27 mouse cellular contexts compared by ENCODE assay signal in genomic region chr15:62222201-62222600, GRCm38 (mm10).
DNase-seq lines count a peak whose midpoint lies in the region; ATAC-seq lines count a peak whose summit lies in the region.
"Had no signal": no experiment of that assay in that cellular context is flagged by ENCODE, and none has a peak within 500 bp of the region (broad histone marks: within the 10 kb centered on the region; RNA-seq: fewer than 3 reads in every experiment).

No protein-coding gene starts in this region.

- H3K9me3 ChIP-seq in kidney, embryonic 14.5 days (ENCODE audit: control insufficient read depth, low read length): no peaks in the 10 kb centered on the region
- no peaks in the 10 kb centered on the region for H3K9me3 ChIP-seq in liver, embryonic 15.5 days (replicated peaks)
- H3K9me3 ChIP-seq: embryonic facial prominence, embryonic 13.5 days; forebrain, embryonic 10.5 days; heart, embryonic 15.5 days; kidney, embryonic 15.5 days; limb, embryonic 10.5 days; midbrain, embryonic 10.5 days had no signal

- 89% methylated on average over 6 of the region's 6 CpGs for WGBS in kidney, embryonic 14.5 days
- 35% methylated on average over 6 of the region's 6 CpGs for WGBS in liver, embryonic 15.5 days (ENCODE audit: insufficient replicate concordance)

- no peak overlapping the region for H3K9ac ChIP-seq in kidney, embryonic 14.5 days (ENCODE audit: low read depth, low read length)
- no peak overlapping the region for H3K9ac ChIP-seq in liver, embryonic 15.5 days
- H3K9ac ChIP-seq: embryonic facial prominence, embryonic 13.5 days; heart, embryonic 15.5 days; kidney, embryonic 15.5 days had no signal

- H3K27ac ChIP-seq in kidney, embryonic 14.5 days (ENCODE audit: low read depth, low read length): 0 out of 2 replicates have a peak overlapping the region, but pooled peaks have one; percentile 10
- H3K27ac ChIP-seq in liver, embryonic 15.5 days (replicated peaks): peak overlapping the region; percentile 82
- H3K27ac ChIP-seq: embryonic facial prominence, embryonic 13.5 days; heart, adult 2 months; heart, embryonic 15.5 days; hindbrain, postnatal 0 days; kidney, embryonic 15.5 days; limb, embryonic 10.5 days; macrophage; midbrain, embryonic 10.5 days had no signal

- intact Hi-C loops in left cerebral cortex, postnatal 10 days (cut with DNase I): no loop called here
- intact Hi-C loops in left cerebral cortex, postnatal 14 days (cut with DNase I): no loop called here

- H3K36me3 ChIP-seq in kidney, embryonic 14.5 days (ENCODE audit: control insufficient read depth, insufficient read depth, low read length): no peaks in the 10 kb centered on the region
- peaks cover 12% of the 10 kb centered on the region for H3K36me3 ChIP-seq in liver, embryonic 15.5 days (replicated peaks)
- H3K36me3 ChIP-seq: heart, embryonic 15.5 days; kidney, embryonic 15.5 days; midbrain, embryonic 10.5 days had no signal

- H3K4me1 ChIP-seq in kidney, embryonic 14.5 days (ENCODE audit: control insufficient read depth, insufficient read depth, low read length): no peaks in the 10 kb centered on the region
- peaks cover 53% of the 10 kb centered on the region for H3K4me1 ChIP-seq in liver, embryonic 15.5 days (replicated peaks)
- H3K4me1 ChIP-seq: embryonic facial prominence, embryonic 13.5 days; forebrain, embryonic 10.5 days; kidney, embryonic 15.5 days; limb, embryonic 10.5 days; midbrain, embryonic 10.5 days had no signal

- no peak for DNase-seq in kidney, postnatal 10 days
- DNase-seq in left cerebral cortex, postnatal 10 days (ENCODE audit: extremely low spot score in 1 of 2, low spot score in 2 of 2): no peak
- no peak for DNase-seq in layer of hippocampus, adult 11-12 months (ENCODE audit: low spot score)
- no peak for DNase-seq in left cerebral cortex, postnatal 14 days (ENCODE audit: low spot score in 2 of 2)
- DNase-seq: cerebellum, adult 18-20 months; cerebellum, postnatal 25 days; gastrocnemius, postnatal 14 days; heart, adult 2 months; kidney, postnatal 4 days; layer of hippocampus, adult 9-11 months; thymus, adult 18-20 months; thymus, postnatal 36 days had no signal

- no peak for ATAC-seq in kidney, embryonic 14.5 days (ENCODE audit: low FRiP score, low TSS enrichment)
- peak; percentile 30; the same call in 1 of the 2 replicates for ATAC-seq in erythroid progenitor cell, adult 5-6 weeks (replicated peaks; ENCODE audit: low FRiP score, poor library complexity, severe bottlenecking)
- ATAC-seq in liver, embryonic 15.5 days (ENCODE audit: insufficient read depth): no peak
- ATAC-seq: forebrain, embryonic 16.5 days; hindbrain, postnatal 0 days; intestine, embryonic 16.5 days; lung, postnatal 0 days; midbrain, embryonic 16.5 days had no signal

- H3K4me3 ChIP-seq in kidney, embryonic 14.5 days (ENCODE audit: low read length): no peak overlapping the region
- no peak overlapping the region; the same call in 1 of the 2 replicates for H3K4me3 ChIP-seq in liver, embryonic 15.5 days (replicated peaks)
- H3K4me3 ChIP-seq: embryonic facial prominence, embryonic 13.5 days; forebrain, embryonic 10.5 days; heart, adult 2 months; heart, embryonic 15.5 days; kidney, embryonic 15.5 days; limb, embryonic 10.5 days; midbrain, embryonic 10.5 days had no signal

- H3K27me3 ChIP-seq in kidney, embryonic 14.5 days (ENCODE audit: control insufficient read depth, insufficient read depth, low read length): no peaks in the 10 kb centered on the region
- no peaks in the 10 kb centered on the region for H3K27me3 ChIP-seq in liver, embryonic 15.5 days
- H3K27me3 ChIP-seq: embryonic facial prominence, embryonic 13.5 days; heart, embryonic 15.5 days; kidney, embryonic 15.5 days had no signal

- no peak overlapping the region for H3K4me2 ChIP-seq in kidney, embryonic 14.5 days (replicated peaks; ENCODE audit: low read depth, low read length)
- peak overlapping the region; percentile 58 for H3K4me2 ChIP-seq in liver, embryonic 15.5 days
- H3K4me2 ChIP-seq: embryonic facial prominence, embryonic 13.5 days; heart, embryonic 15.5 days; kidney, embryonic 15.5 days had no signal
